Mouse (Mus musculus) urinary bladder, postnatal 4 days (tissue): ENCODE measurements around the gene Grhpr.
"Not testable (repeated sequence)": the region's sequence is repeated elsewhere in the genome, so short reads cannot be mapped to it uniquely, and the experiment has no call there.

Experiments
- DNase-seq, 2 experiments: peaks; one replicate each; pipeline ENCODE4 v3.0.0; 2021 to 2022; ENCODE audit warnings: low spot score in 2 of 2

Gene Grhpr

GRCm38 (mm10) chr4:45015615-45016014 lies 34.4 kb downstream of the Grhpr start:
- DNase-seq = no peak

DNA sequence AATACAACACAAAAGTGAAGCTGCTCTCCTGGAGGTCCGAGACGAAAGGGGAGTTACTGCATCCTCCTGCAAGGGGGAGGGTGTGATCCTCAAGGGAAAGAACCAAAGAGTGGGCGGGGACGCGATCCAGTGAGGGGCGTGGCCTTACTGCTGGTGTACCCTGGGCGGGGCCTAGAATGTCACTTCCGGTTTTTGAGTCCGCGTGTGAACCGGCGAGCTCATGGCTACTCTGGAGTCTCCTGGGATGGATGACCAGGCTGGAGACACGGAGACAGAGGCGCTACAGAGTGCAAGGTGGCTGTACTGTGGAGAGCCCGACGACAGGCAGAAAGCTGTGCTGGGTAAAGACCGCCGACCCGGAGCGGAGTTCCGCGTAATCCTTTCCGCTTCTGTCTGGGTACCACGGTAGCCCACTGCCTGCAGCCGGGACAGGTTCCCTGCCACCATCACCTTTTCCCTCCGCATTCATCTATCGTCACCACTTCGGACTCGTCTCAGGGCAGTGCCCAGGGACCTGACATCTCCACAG lies 37.3 kb downstream of the Grhpr start, which contains the start of gene Polr1e:
TSS of gene Polr1e (plus strand) at position 132 of the 529 bp plus-strand sequence.
- peak; percentile 88 to 96 for DNase-seq

DNA sequence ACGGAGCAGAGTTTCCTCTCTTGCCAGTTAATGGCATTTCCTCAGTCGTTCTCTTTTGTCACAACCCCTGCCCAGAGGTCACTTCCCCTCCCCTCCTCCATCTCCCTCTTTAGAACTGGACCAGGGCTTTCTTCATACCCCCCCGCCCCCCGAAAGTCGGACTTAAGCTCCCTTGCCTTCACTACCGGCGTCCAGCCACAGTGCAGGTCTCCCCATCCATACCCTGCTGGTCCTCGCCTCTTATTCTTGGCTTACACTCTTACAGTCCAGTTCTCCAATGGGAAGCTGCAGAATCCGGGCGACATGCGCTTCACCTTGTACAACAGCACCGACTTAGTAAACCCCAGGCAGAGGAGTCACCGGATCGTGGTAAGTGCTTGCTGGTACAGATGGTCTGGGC lies 37.8 kb downstream of the Grhpr start:
- no peak for DNase-seq

GRCm38 (mm10) chr4:45026459-45026858 lies 45.3 kb downstream of the Grhpr start:
- no peak for DNase-seq

GRCm38 (mm10) chr4:45032586-45032985 lies 51.4 kb downstream of the Grhpr start:
- no peak for DNase-seq

- peak in 1 of 2 experiments; percentile 57 for DNase-seq
These were observed 53.8 kb downstream of the Grhpr start for GRCm38 (mm10) chr4:45034693-45035628.

DNA sequence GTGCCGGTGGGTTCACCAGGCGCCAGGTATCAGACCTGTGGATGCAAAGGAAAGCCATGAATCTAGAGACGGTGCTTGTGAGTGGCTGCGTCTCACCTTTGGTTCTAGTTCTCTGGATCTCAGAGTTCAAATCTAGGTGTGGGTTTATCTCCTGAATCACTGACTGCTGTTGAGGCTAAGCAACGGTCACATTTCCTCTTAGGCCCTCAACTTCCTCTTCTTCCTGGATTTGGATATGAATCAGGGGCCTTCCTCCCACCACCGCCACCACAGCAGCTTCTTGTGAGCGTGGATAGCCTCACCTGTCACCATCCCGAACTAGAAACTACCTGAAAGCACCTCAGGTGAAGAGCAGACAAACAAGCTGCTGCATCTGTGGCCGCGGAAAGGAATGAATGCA lies 54.9 kb downstream of the Grhpr start:
- DNase-seq = no peak

- no peak for DNase-seq
These were observed 55.4 kb downstream of the Grhpr start for GRCm38 (mm10) chr4:45036571-45036970.

DNA sequence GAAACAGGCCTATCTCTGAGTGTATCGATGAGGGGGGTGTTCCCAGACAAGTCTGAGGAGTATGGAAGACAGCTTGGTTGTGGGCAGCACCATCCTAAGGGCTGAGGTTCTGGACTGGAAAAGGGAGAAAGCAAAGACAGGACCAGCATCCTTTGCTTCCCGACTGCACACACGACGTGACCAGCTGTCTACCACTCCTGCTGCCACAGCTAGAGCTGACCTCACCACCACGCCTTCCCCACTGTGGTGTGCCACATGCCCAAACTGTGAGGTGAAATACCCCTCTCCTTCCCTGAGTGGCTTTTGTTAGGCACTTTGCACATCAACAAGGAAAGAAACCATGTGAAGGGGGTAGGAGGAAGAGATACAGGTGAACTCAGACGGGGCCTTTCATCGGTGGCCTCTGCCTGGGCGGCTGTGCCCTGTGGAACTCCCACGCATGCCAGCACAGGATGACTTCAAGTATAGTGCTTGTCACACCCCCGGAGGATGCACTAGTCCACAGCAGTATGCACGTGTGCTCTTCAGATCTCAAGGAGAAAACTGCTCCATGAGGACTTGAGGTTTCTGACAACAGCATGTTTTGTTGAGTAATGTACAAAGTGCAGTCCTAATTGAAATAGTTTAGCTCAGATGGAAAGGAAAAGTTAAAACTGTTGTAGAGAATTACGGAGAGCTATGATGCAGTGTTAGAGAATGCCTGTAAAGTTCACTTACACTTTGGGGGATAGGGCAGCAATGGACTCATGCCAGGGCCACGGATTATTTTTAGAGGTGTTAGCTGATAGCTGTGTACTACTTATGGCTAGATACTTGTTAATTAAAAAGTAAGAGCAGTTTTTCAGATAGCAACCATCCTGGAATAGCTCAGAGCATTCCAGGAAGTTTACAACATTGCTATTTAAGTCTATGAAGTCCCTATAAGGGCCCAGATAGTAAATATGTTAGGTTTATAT lies 56.5 kb downstream of the Grhpr start:
- DNase-seq = no peak

DNA sequence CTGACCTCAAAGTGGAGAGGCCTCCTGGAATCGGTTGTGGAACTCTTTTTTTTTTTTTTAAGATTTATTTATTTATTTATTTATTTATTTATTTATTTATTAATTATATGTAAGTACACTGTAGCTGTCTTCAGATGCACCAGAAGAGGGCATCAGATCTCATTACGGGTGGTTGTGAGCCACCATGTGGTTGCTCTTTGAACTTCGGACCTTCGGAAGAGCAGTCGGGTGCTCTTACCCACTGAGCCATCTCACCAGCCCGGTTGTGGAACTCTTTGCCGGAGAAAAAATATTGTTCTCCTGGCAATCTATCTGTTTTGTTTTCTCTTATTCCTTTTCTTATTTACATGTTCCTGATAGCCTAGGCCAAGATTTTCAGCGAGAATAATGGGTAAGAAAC lies 57.7 kb downstream of the Grhpr start:
- DNase-seq = not testable (repeated sequence)

- not testable (repeated sequence) for DNase-seq
These were observed 58.4 kb downstream of the Grhpr start for GRCm38 (mm10) chr4:45039546-45039945.
